Mouse (Mus musculus) neural tube, embryonic 14.5 days (tissue): ENCODE results near the gene Lcp2. TPM values are rescaled to one million over a fixed set of nuclear protein-coding genes. Genes with fewer than 3 reads are reported as not detected.

Source experiments
- ATAC-seq: fragments of 200-750 bp; cut with Nextera tagmentation; 2 replicates; pipeline ENCODE4 v1.8.0; 2017; ENCODE audit warnings: low read depth, mild to moderate bottlenecking, moderate TSS enrichment, moderate library complexity
- H3K27ac ChIP-seq: fragments of 300-500 bp; sonication (generic); 2 replicates; pipeline ENCODE4 v1.5.1; 2014; ENCODE audit warnings: low read depth, mild to moderate bottlenecking, control low read depth, low read length, moderate library complexity, mixed read lengths
- H3K27me3 ChIP-seq: fragments of 300-500 bp; sonication (generic); 2 replicates; pipeline ENCODE4 v1.6.1; 2014; ENCODE audit warnings: low read length; ENCODE audit not compliant: control insufficient read depth, insufficient read depth
- H3K36me3 ChIP-seq: fragments of 300-500 bp; sonication (generic); 2 replicates; pipeline ENCODE4 v1.6.1; 2014; ENCODE audit warnings: low read length, mixed read lengths; ENCODE audit not compliant: control insufficient read depth, insufficient read depth
- H3K4me1 ChIP-seq: fragments of 300-500 bp; sonication (generic); 2 replicates; pipeline ENCODE4 v1.6.1; 2014; ENCODE audit warnings: low read length; ENCODE audit not compliant: control insufficient read depth, insufficient read depth
- H3K4me2 ChIP-seq: fragments of 300-500 bp; sonication (generic); 2 replicates; pipeline ENCODE4 v1.6.1; 2014; ENCODE audit warnings: mild to moderate bottlenecking, low read depth, low read length, control low read depth
- H3K4me3 ChIP-seq: fragments of 300-500 bp; sonication (generic); 2 replicates; pipeline ENCODE4 v1.5.1; 2014; ENCODE audit warnings: low read depth, low read length, control low read depth, mixed read lengths
- H3K9ac ChIP-seq: fragments of 300-500 bp; sonication (generic); replicated peaks from 2 replicates; pipeline ENCODE4 v1.6.1; 2014; ENCODE audit warnings: low read depth, mild to moderate bottlenecking, control low read depth, low read length, mixed read lengths
- H3K9me3 ChIP-seq: fragments of 300-500 bp; sonication (generic); 2 replicates; pipeline ENCODE4 v1.6.1; 2016; ENCODE audit warnings: low read length; ENCODE audit not compliant: control insufficient read depth
- WGBS: fragments of 180-500 bp; shearing (Covaris S2); extraction: QIAGEN DNeasy Blood & Tissue Kit; methylation state at CpG from one replicate; pipeline ENCODE4 v1.1.7; 2014; 5-methylcytosine and 5-hydroxymethylcytosine counted together
- polyA plus RNA-seq: library from polyadenylated mRNA; unstranded; fragments of >200 nt; fragmentation: Nextera tagmentation; extraction: Ambion mirVana; gene quantifications from 2 replicates; pipeline ENCODE4 v1.2.1, GENCODE M21; 2014

Lcp2 gene
- polyA plus RNA-seq, 1 experiment from 2014 or later, result 1.8 TPM

DNA sequence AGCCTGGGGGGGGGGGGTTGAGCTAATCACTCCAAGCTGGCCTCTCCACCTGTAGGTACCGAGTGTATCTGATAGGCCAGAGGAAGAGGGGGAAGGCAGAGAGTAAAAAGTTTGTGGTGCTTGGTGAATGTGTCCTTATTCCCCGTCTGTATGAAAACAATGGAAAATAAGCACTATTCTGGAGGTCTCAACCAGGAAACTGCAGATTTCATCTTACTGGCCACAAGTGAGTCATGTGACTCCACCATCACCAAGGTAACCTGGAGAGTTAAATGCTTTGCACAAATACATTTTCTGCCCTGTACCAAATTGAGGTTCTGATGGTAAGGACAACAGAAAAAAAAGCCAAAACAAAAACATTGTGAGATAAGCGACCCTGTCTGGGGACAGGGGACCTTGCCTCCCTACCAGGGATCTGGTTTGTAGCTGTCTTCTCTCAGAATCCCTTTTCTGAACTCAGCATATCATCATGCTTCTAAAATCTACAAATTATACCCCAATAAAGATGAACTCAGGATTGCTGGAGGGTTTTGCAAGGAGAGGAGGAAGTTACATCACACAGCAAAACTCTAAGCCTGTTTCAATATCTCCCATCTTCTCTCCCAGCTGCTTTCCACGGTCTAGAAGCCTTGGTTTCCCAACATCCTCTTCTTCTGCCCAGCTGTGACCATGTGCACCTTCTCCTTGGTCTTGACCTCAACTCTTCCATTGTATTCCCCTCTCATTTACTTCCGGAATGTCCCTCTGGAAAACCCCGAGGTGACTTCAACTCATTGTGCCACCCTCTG is 6.5 kb downstream of the Lcp2 start:
- H3K4me3 ChIP-seq, result no peak overlapping the region
- ATAC-seq, result no peak
- 92% methylated on average over 6 of the region's 6 CpGs for WGBS

DNA sequence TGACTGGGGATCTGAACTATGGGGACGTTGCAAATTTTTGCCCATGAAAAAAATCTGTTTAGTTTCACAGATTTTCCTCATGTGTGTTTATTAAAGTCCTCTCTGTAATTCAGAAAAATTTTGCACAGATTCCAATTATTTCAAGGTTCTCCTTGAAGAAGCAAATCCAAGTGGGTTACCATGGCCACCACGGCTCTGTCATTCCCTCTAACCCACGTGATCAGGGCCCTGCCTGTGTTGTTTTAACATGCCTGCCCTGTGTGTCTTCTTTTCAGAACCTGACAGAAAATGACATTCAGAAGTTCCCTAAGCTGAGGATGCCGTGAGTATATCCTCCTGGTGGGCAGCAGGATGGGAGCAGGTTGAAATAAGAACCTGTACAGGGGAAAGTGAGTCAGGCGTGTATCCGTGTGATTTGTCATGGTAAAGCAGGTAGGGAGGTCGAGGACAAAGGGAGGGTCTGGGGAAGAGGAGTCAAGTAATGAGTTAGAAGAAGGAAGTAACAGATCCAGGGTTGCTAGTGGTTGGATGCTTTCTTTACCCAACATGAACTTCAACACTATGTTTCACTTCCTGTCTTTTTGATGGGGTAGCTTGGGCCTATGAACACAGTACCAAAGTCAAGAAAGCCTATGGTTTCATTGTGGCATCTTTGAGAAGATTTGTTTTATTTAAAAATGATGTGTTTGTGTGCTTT is 7.5 kb downstream of the Lcp2 start:
- no peaks in the 10 kb centered on the region for H3K36me3 ChIP-seq

More for the DNA sequence above, 6.5 kb downstream of the Lcp2 start:
- Histone ChIP-seq H3K9me3 (no peaks in the 10 kb centered on the region), H3K27ac (no peak overlapping the region), H3K4me1 (no peaks in the 10 kb centered on the region), H3K27me3 (no peaks in the 10 kb centered on the region), H3K9ac (no peak overlapping the region), H3K36me3 (no peaks in the 10 kb centered on the region), H3K4me2 (no peak overlapping the region)

DNA sequence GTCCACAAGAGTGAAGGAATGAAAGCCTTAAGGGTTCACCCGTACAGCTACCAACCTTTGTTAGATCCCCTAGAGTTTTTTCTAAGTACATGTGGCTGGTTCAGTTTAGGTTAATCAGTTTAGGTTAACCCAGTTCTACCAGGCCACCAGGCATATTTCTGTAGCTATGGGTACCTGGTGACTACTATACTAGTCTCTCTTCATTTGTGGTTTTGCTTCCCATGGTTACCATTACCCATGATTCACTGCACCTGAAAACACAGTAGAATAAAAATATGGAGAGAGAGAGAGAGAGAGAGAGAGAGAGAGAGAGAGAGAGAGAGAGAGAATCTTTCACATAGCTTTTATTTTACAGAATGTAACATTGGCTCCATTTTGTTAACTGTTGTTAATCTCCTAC is 10.0 kb downstream of the Lcp2 start:
- Histone ChIP-seq H3K9ac (no peak overlapping the region), H3K4me3 (no peak overlapping the region), H3K4me2 (no peak overlapping the region), H3K27ac (no peak overlapping the region), H3K9me3 (no peaks in the 10 kb centered on the region), H3K4me1 (no peaks in the 10 kb centered on the region), H3K36me3 (no peaks in the 10 kb centered on the region), H3K27me3 (no peaks in the 10 kb centered on the region)
- ATAC-seq, result no peak
- 79% methylated on average over 1 of the region's 1 CpGs for WGBS

More for the DNA sequence above, 7.5 kb downstream of the Lcp2 start:
- no peak overlapping the region for H3K9ac ChIP-seq
- H3K4me1 ChIP-seq, result no peaks in the 10 kb centered on the region
- H3K4me3 ChIP-seq, result no peak overlapping the region
- no peaks in the 10 kb centered on the region for H3K27me3 ChIP-seq
- no peak overlapping the region for H3K4me2 ChIP-seq
- no peak for ATAC-seq
- no peaks in the 10 kb centered on the region for H3K9me3 ChIP-seq
- H3K27ac ChIP-seq, result no peak overlapping the region
- WGBS, result 85% methylated on average over 7 of the region's 7 CpGs

DNA sequence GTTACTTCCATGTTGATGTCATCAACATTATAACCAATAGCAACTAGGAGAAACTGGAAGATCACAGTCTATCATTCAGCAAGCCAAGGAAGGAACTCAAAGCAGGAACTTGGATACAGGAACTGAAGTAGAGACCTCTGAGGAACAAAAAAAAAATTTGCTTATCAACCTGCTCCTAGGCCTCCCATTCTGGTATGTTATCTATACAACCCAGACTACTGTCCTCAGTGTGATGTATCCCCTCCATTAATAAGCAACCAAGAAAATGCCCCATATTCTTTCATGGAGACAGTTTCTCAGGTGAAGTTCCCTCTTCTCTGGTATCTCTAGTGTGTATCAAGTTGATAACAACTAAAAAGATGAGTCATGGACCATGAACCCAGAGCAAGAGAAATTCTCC is 11.6 kb downstream of the Lcp2 start:
- no peaks in the 10 kb centered on the region for H3K9me3 ChIP-seq
- H3K4me2 ChIP-seq, result no peak overlapping the region
- H3K9ac ChIP-seq, result no peak overlapping the region
- no peaks in the 10 kb centered on the region for H3K27me3 ChIP-seq
- H3K27ac ChIP-seq, result no peak overlapping the region
- no peak for ATAC-seq
- no peaks in the 10 kb centered on the region for H3K4me1 ChIP-seq
- H3K36me3 ChIP-seq, result no peaks in the 10 kb centered on the region
- no peak overlapping the region for H3K4me3 ChIP-seq

DNA sequence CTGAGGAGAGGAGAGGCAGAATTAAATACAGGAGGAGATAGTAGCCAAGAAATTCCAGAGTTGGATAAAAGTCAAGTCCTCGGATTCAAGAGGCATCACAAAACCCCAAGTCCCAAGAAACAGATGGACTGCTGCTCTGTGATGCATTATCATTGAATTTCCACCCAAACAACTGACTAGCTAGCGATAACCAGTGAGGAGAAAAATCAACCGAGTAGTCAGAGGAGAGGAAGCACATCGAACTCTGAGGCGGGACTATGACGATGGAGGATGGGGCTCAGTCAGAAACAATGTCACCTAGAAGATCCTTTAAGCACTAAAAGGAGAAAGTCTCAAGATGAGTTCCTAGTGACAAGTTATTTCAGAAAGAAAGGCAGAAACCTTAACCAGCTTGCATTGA is 12.2 kb downstream of the Lcp2 start:
- no peak for ATAC-seq
- Histone ChIP-seq H3K36me3 (no peaks in the 10 kb centered on the region), H3K4me3 (no peak overlapping the region), H3K9ac (no peak overlapping the region), H3K27ac (no peak overlapping the region), H3K9me3 (no peaks in the 10 kb centered on the region), H3K4me2 (no peak overlapping the region), H3K4me1 (no peaks in the 10 kb centered on the region), H3K27me3 (no peaks in the 10 kb centered on the region)
- WGBS, result 93% methylated on average over 6 of the region's 6 CpGs

DNA sequence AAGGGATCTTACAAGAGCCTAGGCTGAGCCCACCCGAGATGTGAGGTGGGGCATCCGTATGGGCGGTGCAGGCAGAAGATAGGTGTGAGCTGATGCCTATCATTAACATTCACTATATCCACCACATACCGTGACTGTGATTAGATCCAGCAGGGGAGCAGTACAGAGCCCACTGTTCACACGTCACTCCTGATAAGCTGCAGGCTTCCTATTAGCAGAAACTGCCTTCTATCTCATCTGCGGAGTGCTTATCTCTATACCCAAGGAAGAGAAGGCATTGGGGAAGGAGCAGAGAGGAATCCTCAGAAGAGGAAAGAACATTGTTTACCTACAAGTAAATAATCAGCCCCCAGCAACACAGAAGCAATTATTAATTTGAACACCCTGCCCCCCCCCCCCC is 15.0 kb downstream of the Lcp2 start:
- WGBS, result 69% methylated on average over 6 of the region's 6 CpGs
- no peak overlapping the region for H3K9ac ChIP-seq
- H3K36me3 ChIP-seq, result no peaks in the 10 kb centered on the region
- no peaks in the 10 kb centered on the region for H3K27me3 ChIP-seq
- H3K4me3 ChIP-seq, result no peak overlapping the region
- H3K4me2 ChIP-seq, result no peak overlapping the region
- no peak for ATAC-seq
- H3K9me3 ChIP-seq, result no peaks in the 10 kb centered on the region
- no peak overlapping the region for H3K27ac ChIP-seq
- H3K4me1 ChIP-seq, result no peaks in the 10 kb centered on the region

DNA sequence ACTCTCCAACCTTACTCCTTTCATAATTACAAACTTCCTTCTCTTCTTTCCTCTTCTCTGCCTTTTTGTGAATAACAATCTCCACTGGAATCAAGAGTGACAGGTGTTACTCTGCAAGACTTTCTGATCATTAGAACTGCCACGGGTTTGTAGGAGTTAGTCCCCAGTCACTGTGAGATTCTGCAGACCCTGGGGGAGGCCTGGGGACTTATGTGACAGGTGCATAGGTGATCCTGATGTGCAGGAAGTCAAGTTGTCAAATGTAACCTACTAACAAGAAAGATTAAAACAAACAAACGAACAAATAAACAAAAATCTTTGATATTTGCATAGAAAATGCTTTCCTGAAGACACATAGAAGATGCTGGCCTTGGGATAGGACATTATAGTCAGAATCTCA is 16.5 kb downstream of the Lcp2 start:
- no peaks in the 10 kb centered on the region for H3K4me1 ChIP-seq
- no peak overlapping the region for H3K4me2 ChIP-seq
- WGBS, result 77% methylated on average over 2 of the region's 2 CpGs
- H3K9ac ChIP-seq, result no peak overlapping the region
- H3K4me3 ChIP-seq, result no peak overlapping the region
- no peak overlapping the region for H3K27ac ChIP-seq
- ATAC-seq, result no peak
- no peaks in the 10 kb centered on the region for H3K27me3 ChIP-seq
- H3K36me3 ChIP-seq, result no peaks in the 10 kb centered on the region
- H3K9me3 ChIP-seq, result no peaks in the 10 kb centered on the region

DNA sequence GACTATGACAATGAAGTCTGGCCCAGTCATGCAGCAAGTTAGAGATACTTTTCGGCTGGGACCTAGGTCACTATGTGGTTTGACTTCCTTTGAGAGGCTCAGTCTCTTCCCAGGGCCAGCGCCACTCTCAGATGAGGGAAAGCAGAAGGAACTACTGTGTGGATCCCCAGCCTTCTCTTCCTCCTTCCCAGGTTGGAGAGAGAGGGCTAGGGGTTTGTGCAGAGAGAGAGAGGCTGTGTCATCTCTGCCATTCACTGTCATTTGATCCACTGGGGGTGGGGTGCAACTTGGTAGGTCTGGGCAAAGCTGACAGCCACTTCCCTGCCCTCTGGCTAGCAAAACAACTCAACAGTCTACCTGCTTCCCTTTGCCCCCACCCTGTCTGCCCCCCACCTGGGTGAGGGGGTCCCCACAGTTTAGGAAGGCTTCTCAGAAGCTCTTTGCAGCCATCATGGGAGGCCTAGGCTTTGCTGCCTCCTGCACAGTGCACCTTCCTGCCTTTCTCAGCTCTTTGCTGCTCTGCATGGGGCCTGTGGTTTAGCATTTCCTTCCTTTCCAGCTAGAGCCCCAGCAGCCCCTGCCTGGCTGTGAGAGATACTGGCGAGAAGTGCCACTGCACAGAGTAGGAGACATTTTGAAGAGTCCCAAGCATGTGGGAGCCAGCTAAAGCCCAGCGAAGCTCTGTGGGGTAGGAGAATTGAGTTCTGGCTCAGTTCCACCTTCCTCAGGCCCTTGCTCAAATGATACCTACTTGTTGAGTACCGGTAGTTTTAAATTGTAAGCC is 17.2 kb downstream of the Lcp2 start:
- Histone ChIP-seq H3K27ac (no peak overlapping the region), H3K36me3 (no peaks in the 10 kb centered on the region), H3K4me3 (no peak overlapping the region), H3K9ac (no peak overlapping the region), H3K4me2 (no peak overlapping the region), H3K4me1 (no peaks in the 10 kb centered on the region), H3K27me3 (no peaks in the 10 kb centered on the region), H3K9me3 (no peaks in the 10 kb centered on the region)
- WGBS, result 62% methylated on average over 5 of the region's 5 CpGs
- no peak for ATAC-seq

DNA sequence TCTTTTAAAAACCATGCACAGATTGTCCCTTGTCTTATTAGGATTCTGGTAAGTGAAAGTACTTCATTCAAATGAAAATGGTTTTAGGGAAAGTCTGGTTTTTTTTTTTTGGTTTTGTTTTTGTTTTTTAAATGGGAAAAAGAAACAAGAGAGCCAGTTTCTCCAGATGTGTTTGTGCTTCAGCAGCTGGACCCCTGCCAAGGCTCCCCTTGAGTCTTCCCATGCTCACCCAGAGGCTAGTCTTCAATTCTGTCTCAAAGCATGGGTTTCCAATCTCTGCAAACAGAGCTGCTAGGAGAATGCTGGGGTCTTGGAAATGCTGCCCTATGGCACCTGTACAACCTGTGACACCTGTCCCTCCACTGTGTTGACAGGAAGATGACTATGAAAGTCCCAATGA is 23.9 kb downstream of the Lcp2 start:
- Histone ChIP-seq H3K9me3 (no peaks in the 10 kb centered on the region), H3K27ac (no peak overlapping the region), H3K36me3 (no peaks in the 10 kb centered on the region), H3K4me1 (no peaks in the 10 kb centered on the region), H3K4me3 (no peak overlapping the region), H3K27me3 (no peaks in the 10 kb centered on the region; the same call in 1 of the 2 replicates), H3K4me2 (no peak overlapping the region), H3K9ac (no peak overlapping the region)
- no peak for ATAC-seq
